Mouse (Mus musculus) embryonic fibroblast, embryonic 13.5 days (primary cell): ENCODE measurements around the gene Ntrk3.

ENCODE experiments used
- CTCF ChIP-seq: IDR thresholded peaks from 2 replicates; pipeline ENCODE4 v1.5.1; 2011; ENCODE audit warnings: mild to moderate bottlenecking, control low read depth, low read length, moderate library complexity, borderline replicate concordance; ENCODE audit not compliant: insufficient read depth
- POLR2A ChIP-seq: IDR thresholded peaks from 2 replicates; pipeline ENCODE4 v1.6.1; 2011; ENCODE audit warnings: low read depth, mild to moderate bottlenecking, control low read depth, low read length, moderate library complexity

DNA sequence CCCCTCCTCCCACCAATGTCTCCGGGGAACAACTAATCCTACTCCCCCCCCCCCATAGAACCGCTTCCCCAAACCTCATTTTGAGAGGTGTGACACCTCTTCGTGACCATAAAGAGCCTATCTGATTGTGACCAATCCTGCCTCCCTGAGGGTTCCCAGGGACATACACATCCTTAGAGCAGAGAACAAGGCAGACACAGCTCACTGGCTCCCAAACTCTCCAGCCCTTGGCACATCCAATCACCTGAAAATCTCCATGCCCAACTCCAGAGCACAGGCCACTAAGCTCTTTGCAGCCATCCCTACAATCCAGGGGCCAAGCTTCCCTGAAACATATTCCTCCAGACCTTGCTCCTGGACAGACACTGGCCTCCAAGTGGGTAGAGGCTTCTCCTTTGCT is 162.3 kb downstream of the Ntrk3 start:
- no peak for TF ChIP-seq CTCF
- TF ChIP-seq POLR2A: no peak
